Mouse (Mus musculus): ENCODE results near the gene Zswim5. TPM values are rescaled to one million over a fixed set of nuclear protein-coding genes. Genes with fewer than 3 reads are reported as not detected.
"Not testable (repeated sequence)": the region's sequence is repeated elsewhere in the genome, so short reads cannot be mapped to it uniquely, and the experiment has no call there.

The Zswim5 gene
- 0.43 and 0.66 TPM in 2 replicates for polyA plus RNA-seq (2015; fragmentation: Nextera tagmentation; extraction: Ambion mirVana)

GRCm38 (mm10) chr4:116876995-116877728 is at the start of gene Zswim5:
Zswim5 (plus strand) TSS chr4:116877376.
- Histone ChIP-seq H3K4me2 (peak within 1 kb of the TSS; percentile 94), H3K27me3 (replicated peaks) (peaks cover 17% of the 10 kb centered on the region), H3K36me3 (no peaks in the 10 kb centered on the region), H3K9ac (peak within 1 kb of the TSS; percentile 87), H3K4me3 (peak within 1 kb of the TSS; percentile 90), H3K9me3 (no peaks in the 10 kb centered on the region), H3K27ac (replicated peaks) (peak within 1 kb of the TSS; percentile 87), H3K4me1 (peaks cover 8% of the 10 kb centered on the region)
- WGBS = under 1% methylated on average over 103 of the region's 104 CpGs
- peak; percentile 73 for ATAC-seq (ENCODE audit: extremely low read depth, insufficient number of reproducible peaks, low FRiP score, low TSS enrichment)

GRCm38 (mm10) chr4:116827819-116828218 is 49.4 kb upstream of the Zswim5 start:
- H3K4me3 ChIP-seq = no peak overlapping the region
- H3K4me1 ChIP-seq = peaks cover 13% of the 10 kb centered on the region
- under 1% methylated on average over 4 of the region's 4 CpGs for WGBS
- H3K9ac ChIP-seq = no peak overlapping the region
- no peaks in the 10 kb centered on the region for H3K27me3 ChIP-seq (replicated peaks)
- no peaks in the 10 kb centered on the region for H3K36me3 ChIP-seq
- no peak for ATAC-seq (ENCODE audit: extremely low read depth, insufficient number of reproducible peaks, low FRiP score, low TSS enrichment)
- no peak overlapping the region for H3K4me2 ChIP-seq
- H3K9me3 ChIP-seq = no peaks in the 10 kb centered on the region
- H3K27ac ChIP-seq (replicated peaks) = no peak overlapping the region

- peaks cover 10% of the 10 kb centered on the region for H3K4me1 ChIP-seq
- no peak overlapping the region for H3K27ac ChIP-seq (replicated peaks)
- no peak overlapping the region for H3K4me2 ChIP-seq
- H3K4me3 ChIP-seq = no peak overlapping the region
- no peaks in the 10 kb centered on the region for H3K9me3 ChIP-seq
- WGBS = 64% methylated on average over 6 of the region's 6 CpGs
- no peaks in the 10 kb centered on the region for H3K36me3 ChIP-seq
- H3K9ac ChIP-seq = no peak overlapping the region
- H3K27me3 ChIP-seq (replicated peaks) = no peaks in the 10 kb centered on the region
- ATAC-seq (ENCODE audit: extremely low read depth, insufficient number of reproducible peaks, low FRiP score, low TSS enrichment) = no peak
Measured at GRCm38 (mm10) chr4:116829364-116830069, 47.7 kb upstream of the Zswim5 start.

GRCm38 (mm10) chr4:116830070-116830368 is 47.2 kb upstream of the Zswim5 start:
- Histone ChIP-seq H3K9me3 (no peaks in the 10 kb centered on the region), H3K9ac (no peak overlapping the region), H3K27ac (replicated peaks) (no peak overlapping the region), H3K4me2 (no peak overlapping the region), H3K4me3 (no peak overlapping the region), H3K36me3 (no peaks in the 10 kb centered on the region), H3K4me1 (peaks cover 8% of the 10 kb centered on the region), H3K27me3 (replicated peaks) (no peaks in the 10 kb centered on the region)
- no peak for ATAC-seq (ENCODE audit: extremely low read depth, insufficient number of reproducible peaks, low FRiP score, low TSS enrichment)
- 45% methylated on average over 6 of the region's 6 CpGs for WGBS

- Histone ChIP-seq H3K27me3 (replicated peaks) (peaks cover 32% of the 10 kb centered on the region), H3K4me1 (no peaks in the 10 kb centered on the region), H3K4me2 (no peak overlapping the region), H3K9me3 (no peaks in the 10 kb centered on the region), H3K9ac (no peak overlapping the region), H3K27ac (replicated peaks) (no peak overlapping the region), H3K4me3 (no peak overlapping the region), H3K36me3 (no peaks in the 10 kb centered on the region)
- WGBS = 49% methylated on average over 2 of the region's 2 CpGs
- ATAC-seq (ENCODE audit: extremely low read depth, insufficient number of reproducible peaks, low FRiP score, low TSS enrichment) = no peak
Measured at GRCm38 (mm10) chr4:116838999-116839398, 38.2 kb upstream of the Zswim5 start.

GRCm38 (mm10) chr4:116840096-116840495 is 37.1 kb upstream of the Zswim5 start:
- H3K9me3 ChIP-seq; H3K36me3 ChIP-seq; H3K27ac ChIP-seq (replicated peaks); H3K4me1 ChIP-seq; ATAC-seq (ENCODE audit: extremely low read depth, insufficient number of reproducible peaks, low FRiP score, low TSS enrichment): not testable (repeated sequence)
- Histone ChIP-seq H3K27me3 (replicated peaks) (peaks cover 32% of the 10 kb centered on the region), H3K4me2 (peak overlapping the region; percentile 63), H3K9ac (peak overlapping the region; percentile 56; the same call in 1 of the 2 replicates), H3K4me3 (peak overlapping the region; percentile 34)
- 10% methylated on average over 23 of the region's 29 CpGs for WGBS

- ATAC-seq (ENCODE audit: extremely low read depth, insufficient number of reproducible peaks, low FRiP score, low TSS enrichment) = no peak
- Histone ChIP-seq H3K36me3 (no peaks in the 10 kb centered on the region), H3K4me3 (no peak overlapping the region), H3K4me1 (no peaks in the 10 kb centered on the region), H3K27ac (replicated peaks) (no peak overlapping the region), H3K27me3 (replicated peaks) (peaks cover 32% of the 10 kb centered on the region), H3K9ac (no peak overlapping the region), H3K9me3 (no peaks in the 10 kb centered on the region), H3K4me2 (no peak overlapping the region)
- 76% methylated on average over 6 of the region's 6 CpGs for whole genome bisulfite sequencing
Measured at GRCm38 (mm10) chr4:116840841-116841240, 36.3 kb upstream of the Zswim5 start.

GRCm38 (mm10) chr4:116844324-116844723 is 32.9 kb upstream of the Zswim5 start:
- H3K9me3 ChIP-seq = no peaks in the 10 kb centered on the region
- no peak overlapping the region for H3K27ac ChIP-seq (replicated peaks)
- no peak overlapping the region for H3K4me3 ChIP-seq
- H3K27me3 ChIP-seq (replicated peaks) = peaks cover 20% of the 10 kb centered on the region
- no peaks in the 10 kb centered on the region for H3K36me3 ChIP-seq
- no peak overlapping the region for H3K9ac ChIP-seq
- no peak for ATAC-seq (ENCODE audit: extremely low read depth, insufficient number of reproducible peaks, low FRiP score, low TSS enrichment)
- no peaks in the 10 kb centered on the region for H3K4me1 ChIP-seq
- 92% methylated on average over 3 of the region's 3 CpGs for WGBS
- no peak overlapping the region for H3K4me2 ChIP-seq

- 74% methylated on average over 3 of the region's 3 CpGs for WGBS
- Histone ChIP-seq H3K9ac (no peak overlapping the region), H3K36me3 (no peaks in the 10 kb centered on the region), H3K27me3 (replicated peaks) (no peaks in the 10 kb centered on the region), H3K4me2 (no peak overlapping the region), H3K27ac (replicated peaks) (no peak overlapping the region), H3K4me1 (no peaks in the 10 kb centered on the region), H3K4me3 (no peak overlapping the region), H3K9me3 (no peaks in the 10 kb centered on the region)
- ATAC-seq (ENCODE audit: extremely low read depth, insufficient number of reproducible peaks, low FRiP score, low TSS enrichment) = no peak
Measured at GRCm38 (mm10) chr4:116849901-116850300, 27.3 kb upstream of the Zswim5 start.

GRCm38 (mm10) chr4:116854286-116854685 is 22.9 kb upstream of the Zswim5 start:
- Histone ChIP-seq H3K36me3 (no peaks in the 10 kb centered on the region), H3K27me3 (replicated peaks) (no peaks in the 10 kb centered on the region), H3K4me1 (no peaks in the 10 kb centered on the region), H3K9ac (no peak overlapping the region), H3K4me3 (no peak overlapping the region), H3K27ac (replicated peaks) (no peak overlapping the region), H3K9me3 (no peaks in the 10 kb centered on the region), H3K4me2 (no peak overlapping the region)
- 26% methylated on average over 2 of the region's 2 CpGs for WGBS
- no peak for ATAC-seq (ENCODE audit: extremely low read depth, insufficient number of reproducible peaks, low FRiP score, low TSS enrichment)

- Histone ChIP-seq H3K9ac (no peak overlapping the region), H3K4me3 (no peak overlapping the region), H3K4me2 (no peak overlapping the region), H3K27me3 (replicated peaks) (no peaks in the 10 kb centered on the region), H3K27ac (replicated peaks) (no peak overlapping the region), H3K36me3 (no peaks in the 10 kb centered on the region), H3K9me3 (no peaks in the 10 kb centered on the region), H3K4me1 (no peaks in the 10 kb centered on the region)
- WGBS = 85% methylated on average over 10 of the region's 10 CpGs
- no peak for ATAC-seq (ENCODE audit: extremely low read depth, insufficient number of reproducible peaks, low FRiP score, low TSS enrichment)
Measured at GRCm38 (mm10) chr4:116857203-116857602, 20.0 kb upstream of the Zswim5 start.

- no peak for ATAC-seq (ENCODE audit: extremely low read depth, insufficient number of reproducible peaks, low FRiP score, low TSS enrichment)
- H3K9ac ChIP-seq = no peak overlapping the region
- WGBS = 69% methylated on average over 5 of the region's 5 CpGs
- H3K27me3 ChIP-seq (replicated peaks) = no peaks in the 10 kb centered on the region
- H3K4me1 ChIP-seq = no peaks in the 10 kb centered on the region
- H3K9me3 ChIP-seq = no peaks in the 10 kb centered on the region
- H3K36me3 ChIP-seq = no peaks in the 10 kb centered on the region
- no peak overlapping the region for H3K4me2 ChIP-seq
- no peak overlapping the region for H3K27ac ChIP-seq (replicated peaks)
- H3K4me3 ChIP-seq = no peak overlapping the region
Measured at GRCm38 (mm10) chr4:116859711-116860110, 17.5 kb upstream of the Zswim5 start.

Data from heart, embryonic 13.5 days (tissue).